Mouse (Mus musculus) mouse embryonic stem cell (cell line): ENCODE measurements around the gene Tmem108.

Source experiments
- in situ Hi-C, 2 experiments: fragments of 300-500 bp; cut with MboI; formaldehyde crosslinking; loops; 1 replicate in 1 of 2; 3 replicates in 1 of 2; pipeline ENCODE4 v1.14.3; 2019 to 2020; ENCODE audit warnings: low sequenced_read_pairs in 2 of 2, low pct_unique_long_range_greater_than_20kb in 1 of 2, mixed read lengths in 1 of 2; ENCODE audit not compliant: unreplicated experiment in 1 of 2

Tmem108 gene

GRCm38 (mm10) chr9:103761647-103762084 lies at the start of gene Tmem108:
Tmem108 (minus strand) TSS chr9:103761837.
- in situ Hi-C loops = loop anchor here in 1 of 2 experiments (25.0 kb wide), 1 partner anchor 274 kb away; the partner anchor contains the start of gene Bfsp2

DNA sequence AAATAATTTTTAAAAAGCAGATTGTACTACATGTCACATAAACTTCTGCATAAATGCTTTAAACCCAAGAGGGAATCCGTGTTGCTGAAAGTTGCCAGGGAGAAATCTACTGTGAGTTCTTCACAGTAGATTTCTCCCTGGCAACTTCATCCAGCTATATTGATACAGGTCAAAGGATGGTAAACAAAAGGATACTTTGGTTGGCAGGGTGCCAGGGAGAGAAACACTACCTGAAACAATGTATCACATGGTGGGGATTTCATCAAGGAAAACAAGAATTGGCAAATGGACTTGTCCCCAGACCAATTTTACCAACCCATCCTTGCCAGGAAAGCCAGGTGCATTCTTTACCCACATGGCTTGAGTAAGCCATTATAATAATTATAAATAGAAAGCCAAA lies 27.4 kb upstream of the Tmem108 start:
- in situ Hi-C loops = no loop called here

- in situ Hi-C loops = no loop called here
Observed at GRCm38 (mm10) chr9:103784156-103784555, 22.5 kb upstream of the Tmem108 start.

DNA sequence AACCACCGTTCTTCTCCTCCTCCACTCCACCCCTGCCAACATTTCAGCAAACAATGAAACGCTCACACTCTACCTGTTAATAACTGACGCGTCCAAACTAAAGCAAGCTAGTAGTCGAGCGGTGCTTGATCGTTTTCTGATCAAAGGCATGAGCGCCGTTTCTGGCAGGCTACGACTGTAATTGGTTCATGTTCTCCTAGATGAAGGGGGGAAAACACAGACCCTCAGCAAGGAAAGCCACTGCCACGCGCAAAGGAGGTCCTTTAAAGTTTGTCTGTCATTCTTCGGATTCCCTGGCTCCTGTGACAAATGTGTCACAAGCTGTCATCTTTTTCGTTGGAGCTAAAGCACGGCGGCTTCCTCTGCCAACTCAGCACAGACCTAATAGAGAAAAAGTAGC lies 21.6 kb upstream of the Tmem108 start:
- in situ Hi-C loops = no loop called here

DNA sequence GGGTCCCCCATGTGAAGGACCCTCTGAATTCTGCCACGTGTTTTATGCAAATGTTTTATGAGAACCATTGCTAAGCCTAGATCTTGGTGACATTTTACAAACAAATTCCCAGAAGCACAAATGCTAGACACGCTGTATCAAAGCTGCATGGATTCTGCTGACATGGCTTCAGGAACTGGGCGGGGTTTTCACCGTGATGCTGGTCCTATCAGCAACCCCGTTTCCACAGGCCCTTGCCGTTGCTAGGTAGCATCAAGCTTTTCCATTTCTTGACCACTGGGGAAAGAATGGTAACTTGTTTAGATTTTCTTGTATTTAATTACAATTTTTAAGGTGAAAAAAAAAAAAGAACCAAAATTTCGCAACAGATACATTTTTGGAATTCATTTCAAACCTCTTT lies 20.7 kb upstream of the Tmem108 start:
- in situ Hi-C loops = no loop called here

DNA sequence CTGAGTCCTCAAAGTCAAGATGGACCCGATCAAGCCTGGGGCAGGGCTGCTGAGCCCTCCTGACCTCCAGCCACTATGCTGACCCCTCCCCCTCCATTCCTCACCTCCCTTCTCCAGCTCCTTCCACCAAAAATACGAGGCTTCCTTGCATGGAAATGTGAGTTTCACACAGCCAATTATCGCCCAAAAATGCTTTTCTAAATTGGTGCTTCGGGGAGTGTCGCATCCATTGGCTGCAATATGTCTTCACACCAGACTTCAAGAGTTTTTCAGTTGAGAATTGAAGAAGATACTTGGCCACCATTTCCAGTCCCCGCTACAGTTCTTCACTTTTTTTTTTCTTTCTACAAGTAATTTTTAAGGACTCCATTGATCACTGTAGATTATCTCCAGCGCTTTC lies 19.8 kb upstream of the Tmem108 start:
- in situ Hi-C loops = no loop called here

GRCm38 (mm10) chr9:103780598-103780997 lies 19.0 kb upstream of the Tmem108 start:
- in situ Hi-C loops = no loop called here

GRCm38 (mm10) chr9:103778185-103778584 lies 16.5 kb upstream of the Tmem108 start:
- in situ Hi-C loops = no loop called here

DNA sequence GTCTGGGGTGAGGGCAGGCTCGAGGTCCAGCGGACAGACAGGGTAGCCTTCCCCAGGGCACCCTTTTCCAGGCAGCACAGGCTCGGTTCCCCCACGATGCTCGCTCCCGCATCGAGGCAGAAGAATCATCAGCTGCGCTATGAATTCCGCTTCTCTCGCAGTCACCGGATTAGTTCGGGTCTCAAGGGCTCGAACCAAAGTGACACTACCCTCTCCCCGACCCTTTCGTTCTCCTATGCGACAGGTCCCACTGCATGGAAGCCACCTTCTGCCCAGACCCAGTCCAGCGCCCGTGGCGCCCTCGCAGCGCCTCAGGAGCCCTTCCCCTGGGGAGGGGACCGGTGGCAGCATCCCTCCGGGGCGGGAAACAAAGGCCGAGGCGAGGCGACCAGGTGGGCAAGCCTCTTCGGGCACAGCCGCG lies 476 bp downstream of the Tmem108 start:
- in situ Hi-C loops = loop anchor here in 1 of 2 experiments (25.0 kb wide), 1 partner anchor 274 kb away; the partner anchor contains the start of gene Bfsp2

- in situ Hi-C loops = loop anchor here in 1 of 2 experiments (25.0 kb wide), 1 partner anchor 273 kb away; the partner anchor contains the start of gene Bfsp2
Observed at GRCm38 (mm10) chr9:103760356-103760755, 1.3 kb downstream of the Tmem108 start.

DNA sequence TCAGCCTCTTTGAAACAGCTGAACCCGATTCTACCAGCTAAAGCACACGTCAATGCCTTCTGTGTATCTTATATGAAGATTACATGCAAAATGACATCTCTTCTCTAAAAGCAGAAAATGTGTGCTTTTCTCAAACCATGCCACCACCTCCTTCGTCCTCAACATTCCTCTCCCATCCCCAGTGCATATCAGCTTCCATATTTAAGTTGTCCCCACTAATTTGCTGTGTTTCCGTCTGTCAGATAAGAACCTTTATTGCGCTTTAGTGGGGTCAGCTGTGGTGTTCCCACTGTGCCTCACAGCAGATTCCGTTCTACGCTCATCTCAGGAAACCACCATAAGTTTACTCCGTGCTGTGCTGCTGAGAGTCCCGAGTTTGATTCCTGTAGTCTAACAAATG lies 1.8 kb downstream of the Tmem108 start:
- in situ Hi-C loops = loop anchor here (10.0 to 25.0 kb wide), 3 partner anchors 135 to 275 kb away; partner anchors contain the start of gene Bfsp2 (in 2 of the 2)

- in situ Hi-C loops = loop anchor here (10.0 to 25.0 kb wide), 3 partner anchors 134 to 274 kb away; partner anchors contain the start of gene Bfsp2 (in 2 of the 2)
Observed at GRCm38 (mm10) chr9:103758930-103759695, 2.5 kb downstream of the Tmem108 start.

DNA sequence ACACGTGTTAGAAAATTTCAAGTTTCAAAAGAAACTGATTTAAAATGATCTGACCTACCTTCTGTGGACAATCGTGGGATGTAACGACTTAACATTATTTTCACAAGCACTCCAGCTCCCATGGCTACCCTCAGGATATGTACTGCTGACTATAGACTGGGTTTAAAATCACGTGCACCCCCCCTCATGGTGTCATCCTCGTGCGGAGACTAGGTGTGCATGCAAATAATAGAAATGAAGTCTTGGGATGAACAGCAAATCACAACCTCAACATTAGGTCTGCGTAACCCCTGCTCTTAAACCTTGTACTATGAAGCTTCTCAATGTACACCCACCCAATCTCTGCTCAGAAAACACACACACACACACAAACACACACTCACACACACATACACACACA lies 3.4 kb downstream of the Tmem108 start:
- in situ Hi-C loops = loop anchor here (10.0 to 25.0 kb wide), 3 partner anchors 133 to 273 kb away; partner anchors contain the start of gene Bfsp2 (in 2 of the 2)

DNA sequence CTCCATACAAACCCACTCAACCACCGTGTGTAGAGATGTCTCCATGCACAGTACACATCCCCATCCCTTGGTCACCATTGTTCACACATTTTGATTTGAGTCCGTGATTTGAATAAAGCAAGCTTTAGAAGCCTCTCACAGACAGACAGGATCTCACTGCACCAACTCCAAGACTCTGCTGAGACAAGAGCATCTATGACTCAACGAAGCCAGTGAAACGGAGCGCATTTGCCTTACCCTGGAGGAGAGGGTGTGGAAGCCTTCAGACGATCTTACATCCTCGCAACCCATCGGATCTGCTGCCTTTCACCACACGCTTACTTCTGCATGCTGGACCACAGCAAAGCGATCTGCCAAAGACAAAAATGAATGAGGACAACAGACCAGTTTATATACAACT lies 9.0 kb downstream of the Tmem108 start:
- in situ Hi-C loops = loop anchor here (10.0 to 25.0 kb wide), 3 partner anchors 128 to 268 kb away; partner anchors contain the start of gene Bfsp2 (in 2 of the 2)

- in situ Hi-C loops = loop anchor here (10.0 to 25.0 kb wide), 3 partner anchors 127 to 267 kb away; partner anchors contain the start of gene Bfsp2 (in 2 of the 2)
Observed at GRCm38 (mm10) chr9:103751568-103751967, 10.1 kb downstream of the Tmem108 start.

DNA sequence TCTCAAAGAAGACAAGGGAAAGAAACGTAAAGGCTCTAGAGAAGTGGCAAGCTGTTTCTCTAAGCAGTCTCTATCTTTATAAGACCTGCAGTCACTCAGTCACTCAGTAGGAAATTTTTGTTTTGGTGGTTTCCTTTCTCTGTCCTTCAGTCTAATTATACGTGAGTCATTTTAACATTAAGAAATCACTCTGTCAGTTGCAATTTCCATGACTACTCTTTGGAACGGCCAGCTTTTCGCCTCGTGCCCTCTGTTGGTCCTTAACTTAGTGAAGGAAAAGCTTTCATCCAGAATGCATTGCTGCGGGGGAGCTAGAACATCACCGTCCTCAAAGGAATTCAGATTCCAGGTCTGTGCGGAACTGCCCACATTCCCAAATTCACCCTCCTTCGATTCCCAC lies 11.1 kb downstream of the Tmem108 start:
- in situ Hi-C loops = loop anchor here (10.0 to 25.0 kb wide), 3 partner anchors 126 to 266 kb away; partner anchors contain the start of gene Bfsp2 (in 2 of the 2)

- in situ Hi-C loops = no loop called here
Observed at GRCm38 (mm10) chr9:103746598-103746997, 15.0 kb downstream of the Tmem108 start.

- in situ Hi-C loops = no loop called here
Observed at GRCm38 (mm10) chr9:103740145-103740544, 21.5 kb downstream of the Tmem108 start.

DNA sequence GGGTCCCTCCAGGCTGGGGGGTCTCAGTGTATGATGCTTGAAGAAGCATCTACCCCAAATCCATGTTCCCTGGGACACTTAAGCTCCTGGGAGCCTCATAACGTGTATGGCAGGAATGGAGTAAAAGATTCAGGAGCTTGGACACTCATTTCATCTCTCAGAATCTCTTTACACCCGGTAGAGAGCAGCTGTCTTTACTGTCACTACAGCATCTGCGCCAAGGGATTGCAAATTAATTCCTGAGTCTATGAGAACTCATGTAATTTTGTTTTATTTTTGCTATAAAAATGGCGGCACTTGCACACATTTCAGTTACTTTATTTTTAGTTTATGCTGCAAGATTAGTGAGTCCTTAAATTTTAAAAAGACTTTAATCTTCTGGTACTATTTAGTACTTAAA lies 22.6 kb downstream of the Tmem108 start:
- in situ Hi-C loops = no loop called here
